Comparison of ENCODE assay signal across 9 mouse cellular contexts in genomic region chr4:120104599-120104998, GRCm38 (mm10). TPM values are rescaled to one million over a fixed set of nuclear protein-coding genes. Genes with fewer than 3 reads are reported as not detected.
DNase-seq lines count a peak whose midpoint lies in the region; TF ChIP-seq lines count a peak whose summit lies in the region.
"Had no signal": no experiment of that assay in that cellular context is flagged by ENCODE, and none has a peak within 500 bp of the region (broad histone marks: within the 10 kb centered on the region; RNA-seq: fewer than 3 reads in every experiment).

No protein-coding gene starts in this region.

- TF ChIP-seq CTCF in brain, embryonic 14.5 days (IDR thresholded peaks at IDR 0.05; ENCODE audit: borderline replicate concordance, extremely low read depth, insufficient read depth, insufficient read length) = peak; percentile 76

- TF ChIP-seq POLR2A in brain, embryonic 14.5 days (IDR thresholded peaks at IDR 0.05; ENCODE audit: borderline replicate concordance, extremely low read depth, insufficient read depth, insufficient read length, poor library complexity, severe bottlenecking) = no peak

- DNase-seq in A20 (ENCODE audit: low read depth, low spot score) = peak; percentile 71
- DNase-seq in CD4-positive, CD25-positive, alpha-beta regulatory T cell, adult 2 months (ENCODE audit: low read depth, low spot score) = peak; percentile 74
- peak; percentile 61 for DNase-seq in brain, embryonic 14.5 days (ENCODE audit: low read depth)
- DNase-seq in forelimb bud, embryonic 11.5 days (ENCODE audit: low read depth, low spot score) = peak; percentile 19
- DNase-seq in kidney, postnatal 4 days = peak; percentile 81 to 83
- DNase-seq in lung, postnatal 4 days = peak; percentile 62 to 76
- peak; percentile 39 to 77 for DNase-seq in spleen, postnatal 10 days (ENCODE audit: low spot score in 2 of 2)

RNA-seq across cellular contexts. Expression of gene AL607142.1, which starts 39.8 kb away (rescaled TPM):
- not detected in 2 replicates for polyA plus RNA-seq in brain, embryonic 14.5 days (2012; rRNA removed)
- polyA plus RNA-seq: gonadal fat pad, adult 2 months; myocyte had no signal

RNA-seq across cellular contexts. Expression of gene Edn2, which starts 56.4 kb away (rescaled TPM):
- 0.30 TPM in 1 of 2 replicates, not detected in the other for polyA plus RNA-seq in brain, embryonic 14.5 days (2012; rRNA removed)
- polyA plus RNA-seq: myocyte had no signal

Comparison
In these comparisons a context has a peak if more than half of its experiments do, and no peak if none do; other contexts are left out.
1. Peak in every context shown above with its lines: DNase-seq.
2. DNase-seq: peak in every context shown above with its lines; median percentile 82 in kidney, postnatal 4 days; 74 in CD4-positive, CD25-positive, alpha-beta regulatory T cell, adult 2 months; 71 in A20; 69 in lung, postnatal 4 days; 61 in brain, embryonic 14.5 days; 58 in spleen, postnatal 10 days; 19 in forelimb bud, embryonic 11.5 days.